Mouse (Mus musculus): ENCODE results near the gene Parp8.

Parp8 gene

DNA sequence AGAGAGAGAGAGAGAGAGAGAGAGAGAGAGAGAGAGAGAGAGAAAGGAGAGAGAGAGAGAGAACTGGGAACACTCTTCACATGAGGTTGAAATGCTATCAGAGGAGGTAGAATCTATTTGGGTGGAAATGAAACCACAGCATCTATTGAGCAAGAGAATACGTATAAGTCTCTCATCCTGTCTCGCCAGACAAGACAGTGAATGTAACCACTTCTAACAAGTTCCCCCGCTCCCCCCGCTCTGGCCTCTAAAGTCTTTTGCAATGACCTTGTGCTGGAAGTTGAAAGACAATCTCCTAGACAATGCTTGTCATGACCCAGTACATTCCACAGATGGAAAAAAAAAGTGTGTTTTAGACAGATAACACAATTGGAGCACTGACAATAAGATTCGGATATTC, 181.4 kb downstream of the Parp8 start:
- DNase-seq (ENCODE audit: low read depth, low spot score), result no peak

DNA sequence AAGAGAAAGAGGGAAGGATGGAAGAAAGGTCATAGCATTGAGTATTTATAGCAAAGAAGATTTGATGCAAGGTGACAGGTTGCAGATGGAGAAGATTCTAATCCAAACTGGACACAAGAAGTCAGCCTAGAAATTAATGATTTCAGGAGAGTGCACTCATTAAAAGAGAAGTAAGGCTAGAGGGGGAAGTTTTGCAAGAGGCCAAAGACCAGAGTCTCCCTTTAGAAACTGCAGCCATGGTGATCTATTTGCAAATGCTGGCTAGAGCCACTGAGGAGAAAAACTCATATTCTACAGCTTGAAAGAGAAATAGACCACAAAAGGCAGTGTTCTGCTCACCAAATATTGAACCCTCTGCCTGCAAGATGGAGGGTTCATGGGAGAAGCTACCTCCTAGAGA, 194.4 kb downstream of the Parp8 start:
- DNase-seq (ENCODE audit: low read depth, low spot score), result no peak

DNA sequence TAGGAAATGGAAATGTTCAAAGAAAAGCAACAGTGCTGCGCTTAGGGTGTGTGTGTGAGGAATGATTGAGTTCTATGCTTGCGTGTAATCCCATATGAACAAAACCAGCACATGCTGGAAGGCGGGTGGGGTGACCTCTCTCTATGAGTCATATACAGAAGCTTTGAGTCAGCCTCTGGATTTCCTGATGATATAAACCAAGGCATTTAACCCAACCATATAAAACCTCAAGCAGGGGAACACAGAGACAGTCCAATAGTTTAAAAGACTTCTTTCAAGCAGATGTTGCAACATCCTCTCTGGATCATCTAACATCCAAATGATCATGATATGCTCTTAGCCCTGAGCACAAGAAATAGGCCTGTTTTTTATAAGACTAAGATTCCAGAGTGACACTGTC, 196.3 kb downstream of the Parp8 start:
- no peak for DNase-seq (ENCODE audit: low read depth, low spot score)

DNA sequence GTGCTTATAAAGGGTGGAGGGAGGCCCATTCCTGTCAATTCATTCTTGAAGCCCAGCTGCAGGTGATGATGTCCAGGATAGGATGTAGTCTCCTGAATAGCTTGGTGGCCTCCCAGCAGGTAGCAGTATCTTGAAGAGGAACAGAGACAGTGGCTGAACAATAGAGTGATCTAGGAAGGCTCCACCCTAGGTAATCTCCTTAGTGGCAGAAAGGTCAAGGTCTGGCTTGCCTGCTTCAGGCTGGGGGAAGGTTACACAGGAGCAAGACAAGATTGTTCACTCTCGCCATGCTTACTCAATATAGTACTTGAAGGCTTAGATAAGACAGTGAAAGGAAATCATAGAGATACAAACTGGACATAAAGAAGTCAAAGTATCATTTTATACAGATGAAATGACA, 213.9 kb downstream of the Parp8 start:
- no peak for DNase-seq (ENCODE audit: low read depth, low spot score)
